Mouse (Mus musculus) mature B cell (primary cell): ENCODE results near the gene Ccdc38.
"Not testable (repeated sequence)": the region's sequence is repeated elsewhere in the genome, so short reads cannot be mapped to it uniquely, and the experiment has no call there.

Experiments
- in situ Hi-C: fragments of 300-500 bp; cut with MboI; formaldehyde crosslinking; loops from 2 replicates; pipeline ENCODE4 v1.14.3; 2019

The Ccdc38 gene

DNA sequence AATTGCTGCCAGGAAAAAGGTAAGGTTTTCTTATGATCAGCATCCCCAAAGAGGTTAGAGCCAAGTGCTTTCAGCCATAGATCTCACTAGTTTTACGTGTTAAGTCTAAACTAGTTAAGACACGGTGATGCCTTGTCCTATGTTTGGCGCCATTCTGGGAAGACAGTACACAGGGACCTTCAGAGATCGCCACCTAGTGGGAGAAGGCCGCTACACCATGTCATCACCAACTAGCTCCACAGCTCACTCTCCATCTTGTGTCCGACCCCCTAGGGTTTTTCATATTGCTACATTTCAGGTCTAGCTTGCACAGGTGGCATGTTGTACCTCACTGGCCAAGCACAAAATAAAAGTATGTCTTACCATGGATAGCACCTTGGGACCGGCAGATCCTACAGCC, 8.6 kb downstream of the Ccdc38 start:
- in situ Hi-C loops, result no loop called here

GRCm38 (mm10) chr10:93549821-93550220, 9.4 kb downstream of the Ccdc38 start:
- in situ Hi-C loops, result no loop called here

- in situ Hi-C loops, result no loop called here
These were observed 12.2 kb downstream of the Ccdc38 start for GRCm38 (mm10) chr10:93552596-93552995.

DNA sequence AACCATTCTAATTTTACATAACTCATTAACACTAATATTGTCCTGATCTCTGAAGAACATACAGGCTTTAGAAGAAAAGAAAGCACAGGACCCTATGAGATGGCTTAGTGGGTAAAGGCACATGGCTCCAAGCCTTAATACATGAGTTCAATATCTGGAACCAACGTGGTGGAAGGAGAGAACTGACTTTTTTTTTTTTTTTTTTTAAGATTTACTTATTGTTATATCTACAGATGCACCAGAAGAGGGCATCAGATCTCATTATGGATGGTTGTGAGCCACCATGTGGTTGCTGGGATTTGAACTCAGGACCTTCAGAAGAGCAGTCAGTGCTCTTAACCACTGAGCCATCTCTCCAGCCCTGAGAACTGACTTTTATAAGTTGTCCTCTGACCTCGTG, 17.5 kb downstream of the Ccdc38 start:
- in situ Hi-C loops, result not testable (repeated sequence)

DNA sequence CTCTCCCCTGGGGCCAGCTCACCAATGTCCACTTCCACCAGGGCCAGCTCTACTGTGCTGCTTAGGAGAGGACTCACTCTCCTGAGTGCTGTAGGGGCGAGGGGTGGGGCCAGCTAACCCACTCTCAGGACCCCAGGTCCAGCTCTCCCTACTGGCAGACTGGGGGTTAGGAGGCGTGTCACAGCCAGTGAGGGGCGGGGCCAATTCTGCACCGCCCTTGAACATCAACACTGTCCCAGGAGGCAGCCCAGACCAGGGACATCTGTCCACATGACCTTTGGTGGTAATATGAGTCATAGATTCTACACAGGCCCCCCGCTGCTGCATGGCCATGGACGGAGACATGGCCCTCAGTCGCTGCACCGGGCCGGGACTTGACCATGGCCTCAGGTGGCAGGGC, 19.4 kb downstream of the Ccdc38 start:
- in situ Hi-C loops, result no loop called here

DNA sequence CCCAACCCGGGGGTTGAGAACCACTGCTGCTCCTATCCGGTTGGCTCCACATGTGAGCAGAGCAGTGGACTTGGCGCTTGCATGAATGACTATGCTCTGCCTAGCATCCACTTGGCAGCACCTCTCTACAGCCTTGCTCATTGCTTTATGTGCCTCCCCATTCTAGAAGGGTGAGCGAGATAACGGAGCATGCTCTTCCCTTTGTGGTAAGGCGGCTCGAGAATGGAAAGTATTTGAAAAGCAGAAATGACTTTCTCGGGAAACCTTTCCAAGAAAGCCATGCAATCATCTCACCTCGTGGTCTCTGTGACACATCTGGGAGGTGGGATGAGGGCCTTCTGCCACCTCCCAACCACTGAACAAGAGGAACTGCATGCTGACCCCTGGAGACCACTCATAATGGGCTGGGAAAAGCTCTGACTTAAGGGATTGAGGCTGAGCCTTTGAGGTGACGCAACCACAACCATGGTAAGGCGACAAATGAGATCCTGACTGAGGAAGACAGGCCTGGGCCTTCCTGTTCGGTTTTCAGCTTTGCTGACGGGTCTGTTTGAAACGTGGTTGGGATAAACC, 24.2 kb downstream of the Ccdc38 start:
- in situ Hi-C loops, result no loop called here

DNA sequence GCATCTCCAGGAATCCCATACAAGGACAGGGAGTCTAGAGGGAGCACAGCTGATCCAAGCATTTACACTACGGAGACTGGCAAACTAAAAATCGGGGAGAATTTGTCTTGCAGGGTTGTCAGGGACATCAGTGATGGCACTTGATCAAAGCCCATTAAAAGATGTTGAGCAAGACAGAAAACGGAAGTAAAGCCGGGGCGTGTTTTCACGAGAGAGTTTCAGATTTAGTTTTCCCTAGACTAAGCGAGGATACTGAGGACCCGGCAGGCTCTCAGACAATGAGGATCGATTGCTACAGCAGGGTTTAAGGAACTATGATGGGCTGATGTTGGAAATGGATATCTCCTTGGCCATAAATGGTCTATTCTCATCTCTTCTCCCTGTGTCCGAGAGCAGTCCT, 26.6 kb downstream of the Ccdc38 start:
- in situ Hi-C loops, result no loop called here

- in situ Hi-C loops, result no loop called here
These were observed 27.6 kb downstream of the Ccdc38 start for GRCm38 (mm10) chr10:93567841-93568566.

- in situ Hi-C loops, result no loop called here
These were observed 28.2 kb downstream of the Ccdc38 start for GRCm38 (mm10) chr10:93568671-93569070.

- in situ Hi-C loops, result loop anchor here (10.0 kb wide), 1 partner anchor 517 kb away; no protein-coding TSS in a partner anchor
These were observed 31.8 kb downstream of the Ccdc38 start for GRCm38 (mm10) chr10:93572209-93572608.

DNA sequence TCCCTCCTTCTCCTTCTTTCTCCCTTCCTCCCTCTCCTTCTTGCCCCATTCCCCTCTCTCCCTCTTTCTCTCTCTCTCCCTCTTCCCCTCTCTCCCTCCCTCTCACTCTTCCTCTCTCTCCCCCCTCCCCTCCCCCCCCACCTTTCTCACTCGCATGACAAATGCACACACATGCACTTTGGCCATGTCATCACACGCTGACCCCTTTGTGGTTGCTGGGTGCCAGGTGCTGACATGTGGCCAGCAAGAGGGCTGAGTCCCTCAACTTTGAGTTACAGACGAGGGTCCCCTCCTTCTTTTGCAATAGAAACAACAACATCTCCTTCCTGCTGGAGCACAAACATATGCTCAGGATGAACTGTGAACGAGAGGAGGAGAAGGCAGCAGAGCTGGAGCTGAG, 34.5 kb downstream of the Ccdc38 start:
- in situ Hi-C loops, result loop anchor here (10.0 kb wide), 1 partner anchor 520 kb away; no protein-coding TSS in a partner anchor

DNA sequence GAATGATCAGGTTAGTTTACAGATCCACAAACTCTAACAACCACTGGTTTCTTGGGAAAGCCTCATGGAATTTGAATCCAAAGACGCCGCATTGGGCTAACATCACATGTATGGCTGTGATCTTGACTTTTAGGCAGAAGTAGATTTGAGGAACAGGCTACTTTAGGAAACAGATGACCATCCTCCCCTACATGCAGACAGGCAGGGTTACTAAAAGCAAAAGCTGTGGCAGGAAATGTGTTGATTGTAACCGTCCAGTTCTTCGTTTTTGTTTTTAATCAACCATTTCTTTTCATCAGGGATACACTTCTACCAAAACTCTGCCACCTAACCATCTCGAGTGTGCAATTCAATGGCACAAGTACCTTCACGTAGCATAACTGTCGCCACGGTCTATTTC, 35.5 kb downstream of the Ccdc38 start:
- in situ Hi-C loops, result loop anchor here (10.0 kb wide), 1 partner anchor 521 kb away; no protein-coding TSS in a partner anchor

DNA sequence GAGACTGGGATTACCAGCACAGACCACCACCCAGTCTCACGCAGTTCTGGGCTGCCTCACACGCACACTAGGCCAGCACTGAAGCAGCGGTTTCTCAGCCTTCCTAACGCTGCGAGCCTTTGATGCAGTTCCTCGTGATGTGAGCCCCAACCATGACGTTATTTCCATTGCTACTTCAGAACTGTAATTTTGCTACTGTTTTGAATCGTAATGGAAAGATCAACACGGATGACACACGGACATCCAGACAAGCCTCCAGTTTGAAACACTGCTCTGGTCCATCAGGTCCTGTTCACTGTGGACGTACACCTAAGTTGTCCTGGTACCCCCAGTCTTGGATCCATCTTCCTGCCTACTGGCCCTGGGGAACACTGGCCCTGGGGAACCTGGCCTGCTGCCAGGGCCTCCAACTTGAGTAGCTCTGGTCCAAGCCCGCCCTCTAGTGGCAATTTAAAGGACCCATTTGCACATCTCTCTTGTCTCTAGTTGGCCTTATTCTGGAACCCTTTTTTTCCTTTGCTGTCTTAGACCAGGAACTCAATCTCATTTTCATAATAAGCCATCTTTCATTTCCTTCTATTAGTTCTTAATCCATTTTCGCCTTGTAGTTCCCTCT, 36.9 kb downstream of the Ccdc38 start:
- in situ Hi-C loops, result loop anchor here (10.0 kb wide), 1 partner anchor 523 kb away; no protein-coding TSS in a partner anchor

- in situ Hi-C loops, result no loop called here
These were observed 48.4 kb downstream of the Ccdc38 start for GRCm38 (mm10) chr10:93588796-93589195.

GRCm38 (mm10) chr10:93589281-93589848, 48.9 kb downstream of the Ccdc38 start, which contains the start of gene Snrpf:
TSS of gene Snrpf (minus strand) at chr10:93589706.
- in situ Hi-C loops, result no loop called here

DNA sequence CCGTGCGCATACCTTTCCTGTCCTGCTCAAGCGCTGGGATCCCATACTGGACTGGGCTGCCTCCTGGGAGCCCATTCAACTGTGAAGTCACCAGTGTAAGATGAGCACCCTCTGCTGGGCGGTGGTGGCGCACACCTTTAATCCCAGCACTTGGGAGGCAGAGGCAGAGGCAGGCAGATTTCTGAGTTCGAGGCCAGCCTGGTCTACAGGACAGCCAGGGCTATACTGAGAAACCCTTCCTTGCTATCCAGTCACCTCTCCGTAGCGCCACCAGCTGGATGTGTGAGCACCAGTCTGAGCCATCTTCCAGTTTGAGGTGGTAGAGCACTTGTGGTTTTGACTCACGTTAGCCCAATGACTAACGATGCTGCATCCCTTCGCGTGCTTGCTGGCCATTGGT, 52.0 kb downstream of the Ccdc38 start:
- in situ Hi-C loops, result no loop called here

DNA sequence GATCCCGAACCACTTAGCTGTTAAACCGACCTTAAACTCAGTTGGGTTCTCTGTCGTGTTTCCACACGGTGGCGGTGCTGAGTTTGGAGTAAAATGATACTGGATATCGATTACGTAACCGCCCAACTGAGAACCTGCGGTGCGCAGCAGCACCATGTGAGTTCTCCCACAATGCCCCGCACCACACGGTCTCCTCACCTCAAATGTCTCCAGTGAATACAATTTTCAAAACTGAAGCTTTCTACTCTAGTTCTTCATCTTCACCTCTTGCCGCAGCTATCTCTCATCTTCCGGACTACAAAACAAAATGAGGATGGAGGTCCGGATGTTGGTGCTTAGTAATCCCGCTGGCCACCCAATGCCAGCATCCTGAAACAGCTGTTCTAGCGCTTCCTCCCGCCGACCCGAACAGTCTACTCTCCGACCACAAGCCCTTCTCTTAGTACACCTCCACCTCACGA, 53.6 kb downstream of the Ccdc38 start:
- in situ Hi-C loops, result no loop called here

- in situ Hi-C loops, result no loop called here
These were observed 55.4 kb downstream of the Ccdc38 start for GRCm38 (mm10) chr10:93595831-93596230.

DNA sequence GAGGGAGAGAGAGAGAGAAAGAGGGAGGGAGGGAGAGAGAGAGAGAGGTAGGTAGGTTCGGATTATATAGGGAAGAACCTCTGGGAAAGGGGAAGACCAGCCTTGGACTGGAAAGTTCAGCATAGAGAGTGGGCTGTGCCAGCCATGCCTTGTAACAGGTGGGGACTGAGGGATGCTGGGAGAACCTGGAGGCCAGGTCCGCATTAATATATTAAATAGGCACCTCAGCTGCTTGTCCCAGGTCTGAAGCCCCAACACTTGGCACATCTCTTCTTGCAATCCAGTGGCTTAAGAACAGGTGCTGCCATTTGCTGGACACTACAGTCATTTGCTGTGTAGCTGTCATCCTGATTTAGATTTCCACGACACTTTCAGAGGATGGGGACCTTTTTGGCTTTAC, 56.2 kb downstream of the Ccdc38 start:
- in situ Hi-C loops, result no loop called here

DNA sequence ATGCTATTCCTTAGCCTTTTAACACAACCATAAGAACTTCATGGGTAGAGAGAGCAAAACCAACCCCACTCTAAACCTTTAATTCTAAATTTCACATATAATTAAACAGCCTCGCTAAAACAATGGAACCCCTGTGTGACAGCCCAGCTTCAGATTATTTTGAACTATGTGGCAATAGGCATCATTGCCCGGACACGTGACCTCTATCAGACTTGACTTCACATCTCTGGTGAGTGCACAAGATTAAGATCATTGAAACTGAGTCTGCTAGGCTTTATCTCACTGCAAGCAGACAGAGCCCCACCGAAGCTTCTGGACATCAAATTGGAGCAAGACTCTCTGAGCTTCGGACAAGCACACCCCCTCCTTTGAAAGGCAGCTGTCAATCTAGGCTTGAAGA, 61.9 kb downstream of the Ccdc38 start:
- in situ Hi-C loops, result no loop called here

DNA sequence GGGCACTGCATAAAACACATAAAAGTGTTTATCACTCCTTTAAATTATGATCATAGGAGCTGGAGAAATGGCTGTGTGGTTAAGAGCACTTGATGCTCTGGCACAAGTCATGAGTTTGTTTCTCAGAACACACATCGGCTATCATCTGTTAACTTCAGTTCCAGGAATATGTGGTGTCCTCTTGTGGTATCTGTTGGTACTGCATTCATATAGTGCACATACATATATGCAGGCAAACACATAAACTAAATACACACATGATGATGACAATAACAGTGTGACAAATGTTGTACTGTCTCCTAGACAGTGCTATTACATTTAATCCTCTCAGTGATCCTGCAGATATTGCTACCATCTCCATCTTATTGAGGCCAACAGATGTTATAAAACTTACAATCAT, 62.8 kb downstream of the Ccdc38 start:
- in situ Hi-C loops, result no loop called here

DNA sequence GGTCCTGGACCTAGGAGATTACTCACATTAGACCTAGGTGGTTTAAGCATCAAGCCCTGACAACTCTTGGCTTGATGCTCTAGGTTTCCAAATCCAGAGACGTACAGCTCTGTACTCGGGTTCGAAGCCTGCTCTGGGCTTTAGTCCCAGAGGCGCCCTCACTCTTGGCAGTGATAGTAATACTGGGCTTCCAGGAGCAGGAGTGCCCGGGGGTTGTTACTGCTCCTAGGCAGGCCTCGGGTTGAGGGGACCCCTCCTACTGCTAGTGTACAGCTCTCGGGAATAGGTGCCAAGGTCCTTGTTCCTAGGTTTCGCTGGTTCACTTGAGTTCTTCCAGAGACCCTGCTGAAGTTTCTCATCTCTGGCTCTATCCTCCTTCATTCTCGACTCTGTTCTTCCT, 65.9 kb downstream of the Ccdc38 start:
- in situ Hi-C loops, result no loop called here

DNA sequence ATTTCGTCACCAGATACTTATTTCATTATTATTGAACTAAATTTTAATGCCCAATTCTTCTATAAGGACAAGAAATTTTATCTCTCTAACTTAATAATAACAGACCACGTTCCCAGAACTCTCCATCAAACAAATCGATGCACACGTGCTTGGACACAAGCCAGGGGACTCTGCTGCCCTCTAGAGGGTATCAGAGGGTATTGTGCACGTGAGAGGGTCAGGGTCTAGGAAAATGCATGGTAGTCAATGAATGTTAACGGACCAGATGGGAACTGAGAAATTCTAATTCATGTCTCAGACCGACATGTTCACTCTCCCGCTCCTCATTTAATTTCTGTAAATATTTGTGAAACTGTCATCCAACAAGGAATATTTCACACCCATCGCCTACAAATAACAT, 67.6 kb downstream of the Ccdc38 start:
- in situ Hi-C loops, result no loop called here
